Mouse (Mus musculus) R1 (cell line): ENCODE measurements around the gene Gjb6.

Experiments
- DNase-seq: peaks from one replicate; pipeline ENCODE4 v3.0.0-alpha.2; 2018; ENCODE audit warnings: low read depth, low spot score

Gene Gjb6

GRCm38 (mm10) chr14:57084180-57084668, 49.2 kb downstream of the Gjb6 start:
- DNase-seq: no peak

GRCm38 (mm10) chr14:57082863-57083262, 50.5 kb downstream of the Gjb6 start:
- peak; percentile 67 for DNase-seq

GRCm38 (mm10) chr14:57075537-57075936, 57.9 kb downstream of the Gjb6 start:
- DNase-seq: no peak
